Mouse (Mus musculus) heart, adult 11 months (tissue): ENCODE data around the gene Tor1aip1.

Experiments used
- DNase-seq: peaks from one replicate; pipeline ENCODE4 v3.0.0; 2022

Gene Tor1aip1

DNA sequence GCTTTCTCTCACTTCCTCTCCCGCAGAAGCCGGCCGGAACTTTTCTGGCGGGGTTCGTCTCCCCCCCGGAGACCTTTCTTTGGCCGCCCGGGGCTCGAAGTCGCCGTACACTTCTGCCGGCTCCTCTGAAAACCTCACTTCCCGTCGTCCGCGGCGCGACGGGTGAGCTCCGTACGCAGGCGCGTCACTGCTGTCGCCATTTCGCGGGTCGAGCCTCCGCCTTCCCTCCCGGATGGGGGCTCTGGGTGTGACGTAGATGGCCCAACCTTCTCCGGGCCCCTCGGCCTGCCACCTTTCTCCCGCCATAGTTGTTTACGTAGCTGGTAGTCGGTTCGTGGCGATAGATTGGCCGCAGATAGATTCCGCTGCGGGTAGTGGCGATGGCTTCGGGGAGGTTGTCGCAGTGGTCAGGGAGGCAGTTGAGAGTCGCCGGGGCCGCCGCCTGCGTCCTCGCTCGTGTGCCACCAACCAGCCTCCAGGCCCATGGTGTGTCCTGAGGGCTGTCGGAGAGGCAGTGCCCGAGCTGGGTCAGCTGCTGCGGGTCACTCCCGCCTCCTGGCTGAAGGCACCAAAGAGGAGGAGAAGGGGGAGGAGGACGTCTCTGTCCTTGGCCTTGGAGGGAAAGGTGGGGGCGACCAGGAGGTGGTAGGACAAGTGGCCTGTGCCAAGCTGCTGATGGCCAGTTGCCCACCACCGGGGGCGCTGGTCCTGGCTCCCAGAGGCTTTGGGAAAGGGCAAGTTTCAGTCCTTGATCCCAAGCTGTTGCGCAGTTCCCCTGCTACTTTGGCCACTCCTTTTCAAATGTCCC, at the start of gene Tor1aip1:
TSS of gene Tor1aip1 (minus strand) at position 551 of the 808 bp plus-strand sequence.
- DNase-seq = peak; percentile 100

DNA sequence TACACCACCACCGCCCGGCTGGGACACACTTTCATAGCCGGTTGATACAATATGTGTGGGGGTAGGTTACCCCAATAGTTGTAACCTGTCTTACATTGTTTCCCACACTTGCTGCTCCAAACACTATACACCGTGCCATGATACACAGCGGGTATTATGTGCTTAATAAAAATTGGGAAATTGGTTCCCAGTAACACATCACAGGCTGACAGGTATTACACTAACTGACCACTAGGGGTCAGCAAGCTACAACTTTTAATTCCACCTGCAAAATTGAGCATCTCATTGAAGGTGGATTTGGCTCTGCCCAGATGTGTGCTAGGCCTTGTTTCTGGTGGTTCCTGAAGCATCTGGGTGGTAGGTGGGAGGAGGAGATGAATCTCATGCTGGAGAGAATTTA, 49.5 kb upstream of the Tor1aip1 start:
- DNase-seq = no peak

DNA sequence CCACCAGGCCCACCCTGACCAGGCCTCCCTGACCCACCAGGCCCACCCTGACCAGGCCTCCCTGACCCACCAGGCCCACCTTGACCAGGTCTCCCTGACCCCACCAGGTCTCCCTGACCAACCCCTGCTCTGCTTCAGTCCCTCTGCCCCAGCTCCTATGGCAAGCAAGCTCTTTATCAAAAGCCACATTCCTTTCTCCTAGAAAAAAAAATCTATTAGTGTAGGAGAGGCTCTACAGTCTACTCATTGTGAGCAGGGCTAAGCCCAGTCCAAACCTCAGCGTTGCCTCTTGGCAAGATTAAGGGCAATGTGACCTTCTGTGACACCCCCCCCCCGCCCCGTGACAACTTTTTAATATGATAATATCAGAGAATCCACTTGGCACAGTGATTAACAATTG, 48.3 kb upstream of the Tor1aip1 start:
- no peak for DNase-seq

DNA sequence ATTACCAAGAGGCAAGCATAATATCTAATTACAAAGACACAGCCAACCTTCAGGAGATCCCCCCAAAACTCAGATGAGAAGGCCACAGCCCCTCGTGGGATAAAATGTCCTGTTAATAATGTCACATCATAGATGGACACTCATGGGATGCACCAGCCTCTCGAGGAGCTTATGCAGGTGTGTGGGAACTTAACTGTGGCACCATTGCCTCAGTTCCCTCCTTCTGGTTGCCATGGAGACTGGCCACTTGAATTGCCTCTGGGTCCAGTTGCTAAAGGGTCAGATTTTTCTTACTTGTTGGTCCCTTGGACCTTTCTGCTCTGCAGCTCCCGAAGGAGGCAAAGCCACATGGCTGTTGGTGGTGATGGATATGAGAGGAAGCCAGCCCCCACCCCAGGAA, 41.4 kb upstream of the Tor1aip1 start:
- no peak for DNase-seq

DNA sequence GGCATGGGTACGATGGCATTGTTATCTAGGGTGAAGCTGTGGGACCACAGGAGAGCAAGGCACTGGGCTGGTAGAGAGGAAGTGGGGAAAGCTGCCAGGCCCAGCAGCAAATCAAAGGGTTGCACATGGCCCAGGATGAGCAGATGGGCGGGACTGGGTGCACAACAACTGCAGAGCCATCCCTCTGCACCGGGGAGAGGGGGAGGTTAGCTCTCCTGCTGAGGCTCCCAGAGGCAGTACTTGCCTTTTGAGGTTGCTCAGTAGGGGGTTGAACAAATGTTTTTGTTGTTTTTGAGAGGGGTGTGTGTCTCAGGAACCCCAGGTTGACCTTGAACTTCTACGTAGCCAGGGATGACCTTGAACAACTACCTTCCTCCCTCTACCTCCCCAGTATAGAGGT, 40.2 kb upstream of the Tor1aip1 start:
- no peak for DNase-seq

DNA sequence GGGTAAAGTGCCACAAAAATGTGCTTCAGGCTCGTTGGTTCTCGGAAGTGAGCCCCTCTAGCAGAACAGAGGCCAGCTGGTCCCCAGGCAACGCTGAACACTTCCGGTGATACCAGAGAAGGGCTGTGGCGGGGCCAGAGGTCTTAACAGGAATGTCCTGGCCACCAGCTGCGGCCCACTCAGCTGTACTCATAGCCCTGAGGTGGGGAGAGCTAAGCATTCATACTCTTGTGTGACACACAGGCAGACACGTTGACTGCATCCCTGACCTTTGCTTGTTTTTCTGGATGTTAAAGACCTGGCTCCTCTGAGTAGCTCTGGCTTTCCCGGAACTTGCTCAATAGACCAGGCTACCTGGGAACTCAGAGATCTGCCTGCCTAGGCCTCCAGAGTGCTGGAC, 38.3 kb upstream of the Tor1aip1 start:
- peak; percentile 92 for DNase-seq

DNA sequence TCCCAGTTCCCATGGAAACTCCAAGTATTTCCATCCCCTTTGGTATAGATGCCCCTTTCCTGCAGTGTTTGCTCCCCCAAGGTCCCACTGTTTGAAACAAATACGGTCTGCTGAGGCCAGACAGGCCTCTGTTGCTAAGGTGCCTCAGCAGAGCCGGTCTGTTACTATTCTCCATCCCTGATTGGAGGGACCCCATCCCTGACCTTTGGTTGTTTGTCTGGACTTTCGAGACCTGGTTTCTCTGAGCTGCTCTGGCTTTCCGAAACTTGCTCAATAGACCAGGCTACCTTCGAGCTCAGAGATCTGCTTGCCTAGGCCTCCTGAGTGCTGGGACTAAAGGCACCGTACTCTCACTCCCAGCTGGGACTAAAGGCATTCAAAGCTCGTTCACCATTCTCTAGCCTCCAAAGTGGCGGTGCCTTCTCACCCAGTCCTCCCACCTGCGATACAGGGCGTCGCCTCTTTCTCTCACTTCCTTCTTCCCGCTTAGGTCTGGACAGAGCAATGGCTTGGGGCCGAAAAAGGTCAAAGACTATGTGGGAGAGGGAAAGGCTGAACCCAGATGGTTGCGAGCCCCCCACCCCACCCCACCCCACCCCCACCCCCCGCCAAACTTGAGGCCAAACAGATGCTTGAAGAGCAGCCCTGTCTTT, 37.0 kb upstream of the Tor1aip1 start:
- no peak for DNase-seq

DNA sequence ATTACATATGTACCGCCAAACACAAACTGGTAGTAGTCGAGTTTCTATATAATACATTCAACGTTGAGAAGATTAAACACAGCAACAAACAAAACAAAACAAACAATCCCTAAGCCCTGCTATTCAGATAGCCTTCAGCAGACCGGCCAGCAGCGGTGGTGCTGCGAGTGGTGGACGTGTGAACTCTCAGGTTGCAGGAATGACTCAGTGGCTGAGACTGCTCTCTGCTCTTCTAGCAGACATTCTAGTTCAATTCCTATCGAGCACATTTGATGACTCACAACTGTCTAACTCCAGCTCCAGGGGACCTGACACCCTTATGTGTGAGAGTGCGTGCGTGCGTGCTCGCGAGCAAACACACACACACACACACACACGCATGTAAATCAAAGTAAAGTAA, 33.8 kb upstream of the Tor1aip1 start:
- no peak for DNase-seq

DNA sequence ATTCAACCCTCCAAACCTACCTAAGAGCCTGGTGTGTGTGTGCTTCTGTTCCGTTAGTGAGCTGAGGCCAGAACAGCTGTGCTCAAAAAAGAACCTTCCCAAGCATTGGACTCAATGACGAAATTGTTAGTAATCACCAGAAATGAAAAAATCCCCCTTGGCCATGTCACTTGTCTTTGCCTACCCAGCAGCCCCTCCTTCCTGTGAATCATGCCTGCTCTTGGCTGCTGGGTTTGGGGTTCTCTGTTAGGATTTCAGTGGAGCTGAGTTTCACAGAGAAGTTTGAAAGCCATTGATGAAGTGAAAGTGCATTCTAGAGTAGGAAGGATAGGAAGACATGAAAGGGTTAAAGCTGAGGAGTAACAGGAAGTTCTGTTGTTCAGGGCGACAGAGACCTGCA, 29.9 kb upstream of the Tor1aip1 start:
- DNase-seq = no peak

DNA sequence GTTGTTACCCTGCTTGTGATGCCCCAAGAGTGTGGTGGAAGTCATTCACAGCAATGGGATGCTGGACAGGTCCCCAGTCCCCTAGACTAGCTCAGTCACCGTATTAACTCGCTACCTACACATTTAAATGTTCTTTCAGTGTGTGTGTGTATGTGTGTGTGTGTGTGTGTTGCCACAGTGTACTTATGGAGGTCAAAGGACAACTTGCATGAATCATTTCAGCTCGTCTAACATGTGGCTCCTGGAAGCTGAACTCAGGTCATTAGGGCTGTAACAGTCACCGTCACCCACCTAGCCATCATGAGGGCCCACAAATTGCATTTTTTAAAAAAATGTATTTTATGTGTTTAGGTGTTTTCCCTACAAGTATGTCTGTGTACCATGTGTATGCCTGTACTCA, 25.9 kb upstream of the Tor1aip1 start:
- DNase-seq = no peak

DNA sequence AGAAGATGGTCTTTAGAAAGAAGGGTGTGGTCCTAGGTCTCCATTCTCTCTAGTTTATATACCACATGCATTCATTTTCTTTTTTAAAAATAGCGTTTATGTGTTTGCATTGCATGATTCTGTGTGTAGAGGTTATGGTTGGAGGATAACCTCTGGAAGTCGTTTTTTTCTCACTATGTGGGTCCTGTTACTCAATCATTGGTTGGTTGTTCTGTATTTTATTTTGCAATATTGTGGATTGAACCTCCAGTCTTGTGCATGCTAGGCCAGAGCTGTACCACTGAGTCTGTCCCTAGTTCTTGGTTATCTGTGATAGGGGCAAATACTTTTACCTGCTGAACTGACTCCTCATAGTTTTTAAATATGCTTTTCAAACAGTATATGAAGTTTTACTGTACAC, 21.9 kb upstream of the Tor1aip1 start:
- DNase-seq = no peak

DNA sequence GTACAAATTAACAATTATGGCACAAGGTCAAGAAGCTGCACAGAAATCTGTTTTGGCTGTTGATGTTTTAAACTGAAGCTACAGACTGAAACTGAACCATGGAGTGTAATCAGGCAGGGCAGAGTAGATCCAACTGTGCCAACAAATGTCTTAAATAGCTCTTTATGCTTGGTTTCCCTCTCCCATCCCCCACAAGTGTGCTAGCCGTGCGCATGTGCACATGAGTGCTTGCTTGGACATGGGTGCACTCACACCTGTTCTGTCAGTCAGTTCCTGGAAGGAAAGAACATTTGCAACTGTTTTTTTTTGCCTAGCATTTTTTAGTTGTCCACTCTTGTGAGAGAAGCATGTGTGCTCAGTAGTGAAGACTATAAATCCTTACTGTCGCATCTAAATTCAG, 10.4 kb upstream of the Tor1aip1 start:
- DNase-seq = no peak

DNA sequence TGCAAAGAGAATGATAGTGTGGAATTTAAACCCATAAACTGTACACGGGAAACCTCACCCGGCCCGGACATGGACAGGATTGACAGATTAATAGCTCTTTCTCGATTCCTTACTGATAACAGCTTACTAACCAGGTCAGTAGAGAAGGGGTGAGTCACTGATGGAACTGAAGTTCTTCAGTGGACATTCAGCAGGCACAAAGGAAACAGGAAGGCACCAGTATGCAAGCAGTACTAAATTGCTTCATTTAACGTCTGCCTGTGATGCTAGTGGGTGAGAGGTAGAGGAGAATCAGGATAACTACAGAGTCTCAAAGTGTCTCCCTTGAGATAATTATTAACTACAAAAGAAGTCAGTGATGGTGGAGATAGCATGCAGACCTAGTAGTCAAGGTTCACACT, 7.9 kb upstream of the Tor1aip1 start:
- DNase-seq = peak; percentile 60

DNA sequence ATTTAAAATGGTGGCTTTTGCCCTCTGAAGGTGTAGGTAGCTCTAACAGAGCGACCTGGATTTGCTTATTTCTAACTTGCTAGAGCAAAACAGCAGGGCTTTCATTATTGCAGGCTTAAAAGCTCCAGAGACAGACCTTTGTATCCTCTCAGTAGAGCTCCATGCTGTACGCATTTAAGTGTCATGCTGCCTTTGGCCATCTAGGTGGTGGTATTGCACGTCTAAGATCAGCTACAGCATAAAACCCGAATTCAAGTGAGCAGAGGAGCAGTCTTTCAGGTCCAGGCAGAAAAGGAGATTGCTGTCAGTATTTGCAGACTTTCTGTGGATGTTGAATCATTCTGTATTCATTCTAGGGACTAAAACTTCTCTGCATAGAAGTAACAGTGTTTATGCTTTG, 6.7 kb upstream of the Tor1aip1 start:
- peak; percentile 92 for DNase-seq

DNA sequence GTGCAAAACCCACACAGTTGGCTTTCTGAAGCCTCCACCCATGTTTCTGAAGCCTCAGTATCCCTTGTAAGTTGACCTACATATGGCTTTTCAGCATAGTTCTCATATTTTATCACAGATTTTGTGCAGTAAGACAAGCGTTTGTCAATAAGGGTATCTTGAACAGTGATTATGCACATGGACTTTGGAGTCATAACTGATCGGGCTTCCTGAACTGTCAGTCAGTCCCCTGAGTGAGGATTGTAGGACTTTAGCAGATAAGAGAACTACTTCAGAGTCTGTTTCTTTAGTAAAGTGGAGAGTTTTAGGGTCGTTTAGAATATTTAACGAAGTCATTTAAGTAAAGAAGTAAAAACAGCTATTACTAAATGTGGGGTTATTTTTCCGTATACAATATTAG, 6.2 kb upstream of the Tor1aip1 start:
- peak; percentile 25 for DNase-seq

DNA sequence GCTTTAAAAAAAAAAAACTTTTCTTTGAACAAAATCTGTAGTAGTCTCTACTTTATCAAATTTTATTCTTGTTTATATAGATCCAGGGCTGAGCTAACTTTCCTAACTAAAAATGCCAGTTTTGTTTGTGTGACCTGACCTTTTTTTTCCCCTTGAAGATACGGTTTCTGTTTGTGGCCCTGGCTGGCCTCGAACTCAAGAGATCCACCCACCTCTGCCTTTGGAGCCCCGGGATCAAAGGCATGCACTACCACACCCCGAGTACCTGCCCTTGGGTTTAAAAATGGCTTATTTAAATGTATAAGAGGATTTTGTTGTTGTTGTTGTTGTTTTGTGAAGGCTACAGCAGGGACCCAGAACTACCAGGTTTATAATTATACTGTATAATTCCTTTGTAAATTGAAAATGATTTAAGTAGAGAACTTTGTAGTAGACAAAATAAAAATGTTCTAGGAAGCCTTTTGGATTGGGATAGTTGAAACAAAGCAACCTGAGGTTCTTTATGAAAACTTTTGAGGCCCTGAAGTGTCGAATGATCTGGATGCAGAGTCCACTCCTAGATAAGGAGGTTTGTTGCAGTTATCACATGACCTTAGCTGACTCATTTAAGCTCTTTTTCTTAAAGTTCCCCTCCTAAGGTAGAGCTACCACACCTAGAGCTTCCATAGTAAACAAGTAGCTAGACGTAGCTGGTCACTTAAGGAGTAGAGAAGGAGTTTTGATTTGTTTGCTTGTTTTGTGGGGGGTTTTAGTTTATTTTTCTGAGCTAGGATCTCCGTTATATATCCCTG, 5.4 kb upstream of the Tor1aip1 start:
- DNase-seq = peak; percentile 22

DNA sequence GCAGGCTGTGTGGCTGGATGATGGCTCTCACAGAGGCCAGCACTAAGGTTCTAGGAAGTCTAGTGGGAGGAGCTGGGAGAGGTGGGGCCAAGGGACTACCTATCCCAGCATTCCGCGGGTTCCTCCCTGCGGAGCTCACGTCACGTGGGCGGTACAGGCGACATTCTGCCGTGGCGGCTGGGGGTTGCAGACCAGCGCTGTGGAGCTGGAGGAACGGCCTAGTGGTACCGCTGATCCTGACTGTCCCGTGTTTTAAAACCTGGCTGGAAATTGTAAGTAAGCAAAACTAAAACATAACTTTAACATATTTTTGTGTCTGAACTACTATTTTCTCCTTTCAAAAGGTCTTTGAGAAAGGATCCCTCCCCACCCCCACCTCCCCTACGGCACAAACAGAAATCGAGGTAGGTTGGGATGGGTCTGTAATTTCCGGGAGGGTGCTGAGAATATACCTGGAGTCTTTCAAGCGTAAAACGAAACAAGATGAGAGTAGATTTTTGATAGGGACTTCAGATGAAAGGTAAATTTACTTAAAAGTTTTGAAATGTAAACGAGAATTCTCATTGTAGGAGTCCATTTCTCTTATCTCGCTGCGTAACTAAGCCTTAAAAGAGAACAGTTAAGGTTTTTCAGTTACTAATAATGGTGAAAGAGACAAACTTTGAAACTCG, 4.6 kb upstream of the Tor1aip1 start:
- peak; percentile 99 for DNase-seq

DNA sequence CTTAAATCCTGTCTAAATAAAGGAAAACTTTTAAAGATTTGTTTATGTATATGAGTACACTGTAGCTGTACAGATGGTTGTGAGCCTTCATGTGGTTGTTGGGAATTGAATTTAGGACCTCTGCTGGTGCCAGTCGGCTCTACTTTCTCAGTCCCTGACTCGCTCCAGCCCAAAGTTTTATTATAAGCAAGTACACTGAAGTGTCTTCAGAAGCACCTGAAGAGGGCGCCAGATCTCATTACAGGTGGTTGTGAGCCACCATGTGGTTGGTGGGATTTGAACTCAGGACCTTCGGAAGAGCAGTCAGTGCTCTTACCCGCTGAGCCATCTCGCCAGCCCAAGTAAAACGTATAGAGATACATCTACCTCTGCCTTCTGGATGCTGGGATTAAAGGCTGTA, 3.7 kb upstream of the Tor1aip1 start:
- peak; percentile 89 for DNase-seq

DNA sequence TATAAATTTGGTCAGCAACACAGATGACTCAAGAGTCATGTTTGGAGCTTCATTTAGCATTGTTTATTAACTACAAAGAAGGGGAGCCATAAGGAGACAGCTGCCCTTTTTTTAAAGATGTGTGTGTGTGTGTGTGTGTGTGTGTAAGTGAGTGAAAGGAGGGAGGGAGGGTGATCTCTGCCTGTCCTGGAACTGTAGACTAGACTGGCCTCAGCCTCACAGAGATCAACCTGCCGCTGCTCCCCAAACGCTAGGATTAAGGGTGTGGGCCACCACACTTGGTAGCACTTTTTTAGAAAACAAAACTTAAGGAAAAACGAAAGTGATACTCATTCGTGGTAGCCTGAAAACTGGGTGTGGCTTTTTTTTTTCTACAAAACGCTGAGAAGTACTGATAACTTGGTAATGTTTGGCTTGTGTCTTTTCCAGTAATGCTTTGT, 884 bp upstream of the Tor1aip1 start:
- peak; percentile 97 for DNase-seq

DNA sequence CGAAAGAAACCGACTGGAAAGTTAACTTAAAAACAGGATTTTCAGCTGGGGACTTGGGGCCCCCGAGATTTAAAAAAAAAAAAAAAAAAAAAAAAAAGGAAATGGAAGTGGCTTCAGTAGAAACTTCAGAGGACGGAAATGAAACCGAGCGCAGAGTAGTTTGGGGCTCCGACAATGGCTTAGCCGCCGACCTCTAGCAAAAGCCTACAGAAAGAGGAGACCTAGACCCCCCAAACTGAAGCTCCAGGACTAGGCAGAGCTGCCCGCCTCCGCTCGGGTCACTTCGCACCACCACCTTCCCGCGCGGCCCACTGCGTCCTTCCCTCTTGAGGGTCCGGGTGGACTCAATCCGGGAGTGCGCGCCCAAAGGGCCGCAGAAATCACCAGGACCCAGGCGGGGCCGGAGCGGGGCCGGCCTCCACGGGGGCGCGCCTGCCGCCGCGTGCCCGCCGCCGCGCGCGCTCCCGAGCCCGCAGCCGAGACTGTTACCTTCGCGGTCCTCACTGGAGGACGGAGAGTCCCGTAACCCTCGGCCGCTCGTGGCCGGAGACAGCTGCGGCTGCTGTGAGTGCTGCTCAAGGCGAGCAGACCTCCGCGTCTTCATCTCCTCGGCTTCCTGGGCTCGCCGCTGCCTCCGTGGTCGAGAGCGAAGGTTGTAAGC, 881 bp downstream of the Tor1aip1 start, which contains the start of gene Tor1aip2:
TSS of gene Tor1aip2 (plus strand) at position 135 of the 661 bp plus-strand sequence.
- DNase-seq = peak; percentile 99

DNA sequence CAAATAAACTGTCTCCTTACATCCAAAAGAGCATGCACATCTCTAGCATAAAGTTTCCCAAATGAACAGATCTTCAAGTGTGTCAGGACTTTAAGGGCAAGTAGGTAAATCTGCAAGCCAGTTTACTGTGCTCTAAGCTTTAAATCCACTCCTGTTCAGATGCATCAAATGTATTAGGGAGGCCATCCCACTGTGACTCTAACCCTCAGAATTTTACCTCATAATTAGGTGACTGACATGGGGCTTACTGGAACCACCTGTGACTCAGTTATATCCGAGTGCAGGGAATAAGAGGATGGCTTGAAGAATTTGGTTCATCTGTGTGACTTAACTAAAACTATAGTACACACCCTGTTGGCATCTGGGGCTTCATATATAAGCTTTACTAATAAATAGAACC, 1.6 kb downstream of the Tor1aip1 start:
- DNase-seq = peak; percentile 83

DNA sequence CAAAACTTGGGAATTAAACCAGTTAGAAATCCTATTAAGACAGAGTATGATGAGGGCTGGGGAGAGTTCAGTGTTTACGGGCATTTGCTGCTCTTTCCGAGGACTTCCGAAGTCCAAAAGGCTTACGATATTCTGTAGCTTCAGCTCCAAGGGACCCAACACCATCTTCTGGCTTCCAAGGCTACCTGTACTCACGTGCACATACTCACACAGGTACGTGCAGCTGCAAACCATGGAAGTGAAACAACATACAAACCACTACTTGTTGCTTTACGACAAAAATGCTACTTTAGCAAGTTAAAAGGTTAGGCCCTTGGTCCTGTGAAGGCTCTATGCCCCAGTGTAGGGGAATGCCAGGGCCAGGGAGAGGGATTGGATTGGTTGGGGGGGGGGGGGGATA, 2.4 kb downstream of the Tor1aip1 start:
- peak; percentile 77 for DNase-seq
